Mouse (Mus musculus): ENCODE measurements around the gene Usp45. TPM values are rescaled to one million over a fixed set of nuclear protein-coding genes. Genes with fewer than 3 reads are reported as not detected.
A peak's percentile ranks its signal among the peaks of the same experiment; 100 is the strongest.
"Not testable (repeated sequence)": the region's sequence is repeated elsewhere in the genome, so short reads cannot be mapped to it uniquely, and the experiment has no call there.

Usp45 gene
- 6.4 and 7.1 TPM in 2 replicates for polyA plus RNA-seq (2012; rRNA removed)

DNA sequence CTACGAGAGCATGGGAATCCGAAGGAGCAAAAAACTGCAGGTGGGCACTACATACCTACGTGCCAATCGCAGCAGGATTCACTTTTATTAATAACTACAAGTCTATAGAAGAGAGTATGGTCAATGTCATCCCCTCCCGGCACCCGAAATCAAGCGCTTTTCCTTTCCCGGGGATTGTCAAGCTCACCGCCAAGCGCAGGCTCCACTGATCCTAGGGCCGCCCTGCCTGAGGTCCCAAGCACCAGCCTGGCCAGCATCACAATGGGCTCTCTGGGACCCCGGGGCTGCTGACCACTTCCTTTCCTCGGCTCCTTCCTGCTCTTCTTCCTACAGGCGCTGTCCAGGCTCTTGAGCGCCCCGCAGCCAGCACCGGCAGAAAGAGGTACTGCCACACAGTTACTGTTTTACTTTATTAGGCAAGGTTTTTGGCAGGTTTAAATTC is at the start of gene Usp45, which contains the start of gene Tstd3:
TSS of gene Usp45 (plus strand) at position 294 of the 442 bp plus-strand sequence.
TSS of gene Tstd3 (minus strand) at position 350 of the 442 bp plus-strand sequence.
- Histone ChIP-seq H3K4me3 (ENCODE audit: control insufficient read depth, low read depth, low read length) (peak within 1 kb of the TSS; percentile 95), H3K27ac (ENCODE audit: control insufficient read depth, insufficient read depth, low read depth, low read length) (0 out of 2 replicates have a peak within 1 kb of the TSS, but pooled peaks have one; percentile 12), H3K27me3 (ENCODE audit: control insufficient read depth, insufficient read depth, low read length) (no peaks in the 10 kb centered on the region), H3K4me1 (ENCODE audit: control insufficient read depth, insufficient read depth, low read length) (peaks cover 2% of the 10 kb centered on the region; the same call in 1 of the 2 replicates), H3K36me3 (ENCODE audit: control insufficient read depth, insufficient read depth, low read length) (no peaks in the 10 kb centered on the region)
- TF ChIP-seq CTCF (IDR thresholded peaks at IDR 0.05; ENCODE audit: control insufficient read depth, insufficient read depth, insufficient replicate concordance, low read depth, low read length) (peak; percentile 81), POLR2A (IDR thresholded peaks at IDR 0.05; ENCODE audit: control insufficient read depth, low read depth, low read length) (peak; percentile 58; the same call in 1 of the 2 replicates)

DNA sequence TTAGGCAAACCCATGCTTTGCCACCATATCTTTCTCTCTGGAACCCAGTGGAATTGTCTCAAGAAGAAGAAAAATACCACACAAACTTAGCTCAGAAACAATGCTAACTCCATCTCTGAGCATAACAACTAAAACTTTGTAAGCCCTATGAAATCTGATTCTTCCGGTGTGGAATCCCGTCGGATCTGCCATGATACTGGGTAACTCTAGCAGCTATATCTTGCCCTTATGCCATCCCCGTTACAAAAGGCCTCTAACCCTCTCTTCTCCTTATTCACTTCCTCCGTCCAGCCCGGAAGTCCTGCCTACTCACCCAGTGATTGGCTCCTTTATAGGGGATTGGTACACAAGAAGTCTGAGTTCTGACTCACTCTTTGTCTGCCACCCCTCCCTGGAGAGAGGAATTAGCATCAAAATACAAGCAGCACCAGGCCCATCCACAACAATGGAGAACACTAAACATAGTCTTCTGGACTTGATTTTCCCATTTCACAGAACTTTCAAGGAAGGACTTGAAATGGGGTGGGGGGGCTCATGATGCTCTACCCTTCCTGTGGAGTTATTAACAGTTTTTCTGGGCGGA is 44.1 kb upstream of the Usp45 start:
- Histone ChIP-seq H3K27me3 (ENCODE audit: control insufficient read depth, insufficient read depth, low read length) (no peaks in the 10 kb centered on the region), H3K4me3 (ENCODE audit: control insufficient read depth, low read depth, low read length) (no peak overlapping the region), H3K27ac (ENCODE audit: control insufficient read depth, insufficient read depth, low read depth, low read length) (no peak overlapping the region), H3K36me3 (ENCODE audit: control insufficient read depth, insufficient read depth, low read length) (no peaks in the 10 kb centered on the region), H3K4me1 (ENCODE audit: control insufficient read depth, insufficient read depth, low read length) (no peaks in the 10 kb centered on the region)
- TF ChIP-seq POLR2A (IDR thresholded peaks at IDR 0.05; ENCODE audit: control insufficient read depth, low read depth, low read length): no peak
- TF ChIP-seq CTCF (IDR thresholded peaks at IDR 0.05; ENCODE audit: control insufficient read depth, insufficient read depth, insufficient replicate concordance, low read depth, low read length): no peak

DNA sequence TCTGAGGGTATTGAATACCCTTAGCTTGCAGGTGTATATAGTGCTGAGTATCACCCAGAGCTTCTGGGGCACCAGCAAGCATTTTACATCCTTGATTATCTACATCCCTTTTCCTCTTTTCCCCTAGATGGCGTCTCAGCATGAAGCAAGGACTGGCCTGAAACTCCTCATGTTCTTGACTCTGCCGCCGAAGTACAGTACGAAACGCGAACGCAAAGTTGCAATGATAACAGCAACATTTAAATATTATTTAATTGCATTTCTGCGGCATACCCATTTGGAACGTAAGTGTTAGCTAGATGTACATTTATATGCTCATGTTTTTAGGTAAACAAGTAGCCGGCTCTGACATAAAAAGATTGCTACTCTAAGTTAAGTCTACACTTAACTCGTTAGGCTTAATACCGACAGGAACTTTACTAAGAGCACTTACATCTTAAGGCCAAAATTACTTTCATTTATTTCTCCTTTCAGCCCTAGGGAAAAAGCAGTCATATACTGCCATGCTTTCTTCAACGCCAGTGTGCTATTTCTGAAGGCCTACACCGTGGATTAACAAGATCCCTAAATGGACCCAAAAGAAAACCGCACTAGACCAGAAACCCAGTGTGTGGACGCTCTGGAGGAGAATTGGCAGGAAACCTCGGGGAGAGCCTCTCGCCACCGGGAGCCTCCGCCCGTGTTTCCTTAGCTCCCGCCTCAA is 39.9 kb upstream of the Usp45 start:
- TF ChIP-seq CTCF (IDR thresholded peaks at IDR 0.05; ENCODE audit: control insufficient read depth, insufficient read depth, insufficient replicate concordance, low read depth, low read length) (no peak), POLR2A (IDR thresholded peaks at IDR 0.05; ENCODE audit: control insufficient read depth, low read depth, low read length) (no peak)
- H3K27ac ChIP-seq (ENCODE audit: control insufficient read depth, insufficient read depth, low read depth, low read length): peak overlapping the region; percentile 82
- H3K27me3 ChIP-seq (ENCODE audit: control insufficient read depth, insufficient read depth, low read length): no peaks in the 10 kb centered on the region
- H3K4me3 ChIP-seq (ENCODE audit: control insufficient read depth, low read depth, low read length): peak overlapping the region; percentile 99
- no peaks in the 10 kb centered on the region for H3K36me3 ChIP-seq (ENCODE audit: control insufficient read depth, insufficient read depth, low read length)
- H3K4me1 ChIP-seq (ENCODE audit: control insufficient read depth, insufficient read depth, low read length): no peaks in the 10 kb centered on the region

DNA sequence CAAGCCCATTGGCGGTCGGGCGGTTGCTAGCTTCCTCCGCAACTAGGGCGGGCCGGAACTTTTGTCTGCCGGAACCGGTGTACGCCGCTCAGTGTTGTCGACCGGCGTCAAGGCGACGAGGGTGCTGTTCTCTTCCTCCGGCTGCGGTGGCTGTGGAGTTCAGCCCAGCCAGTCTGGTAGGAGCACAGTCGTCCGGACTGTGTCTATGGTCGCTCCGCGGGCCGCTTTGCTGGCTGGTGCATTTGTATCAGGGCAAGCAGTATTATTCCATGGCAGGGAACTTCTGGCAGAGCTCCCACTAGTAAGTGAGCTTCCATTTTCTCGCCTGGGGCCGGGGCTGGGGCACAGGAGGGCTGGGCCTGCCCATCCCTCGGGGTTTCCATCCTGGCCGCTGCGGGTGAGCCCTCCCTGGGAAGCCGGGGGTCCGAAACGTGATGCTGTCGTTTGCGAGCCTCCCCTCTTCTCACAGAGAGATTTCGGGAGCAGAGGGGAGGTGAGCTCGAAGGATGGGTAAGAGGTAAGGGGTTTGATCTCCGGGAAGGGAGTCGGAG is 39.3 kb upstream of the Usp45 start, which contains the start of gene Ccnc:
TSS of gene Ccnc (plus strand) at position 87 of the 551 bp plus-strand sequence.
- H3K27me3 ChIP-seq (ENCODE audit: control insufficient read depth, insufficient read depth, low read length): no peaks in the 10 kb centered on the region
- peak within 1 kb of the TSS; percentile 99 for H3K4me3 ChIP-seq (ENCODE audit: control insufficient read depth, low read depth, low read length)
- no peaks in the 10 kb centered on the region for H3K36me3 ChIP-seq (ENCODE audit: control insufficient read depth, insufficient read depth, low read length)
- peak within 1 kb of the TSS; percentile 82 for H3K27ac ChIP-seq (ENCODE audit: control insufficient read depth, insufficient read depth, low read depth, low read length)
- peak; percentile 98 for TF ChIP-seq POLR2A (IDR thresholded peaks at IDR 0.05; ENCODE audit: control insufficient read depth, low read depth, low read length)
- TF ChIP-seq CTCF (IDR thresholded peaks at IDR 0.05; ENCODE audit: control insufficient read depth, insufficient read depth, insufficient replicate concordance, low read depth, low read length): 0 out of 2 replicates have a peak, but pooled peaks have one; percentile 14
- no peaks in the 10 kb centered on the region for H3K4me1 ChIP-seq (ENCODE audit: control insufficient read depth, insufficient read depth, low read length)

DNA sequence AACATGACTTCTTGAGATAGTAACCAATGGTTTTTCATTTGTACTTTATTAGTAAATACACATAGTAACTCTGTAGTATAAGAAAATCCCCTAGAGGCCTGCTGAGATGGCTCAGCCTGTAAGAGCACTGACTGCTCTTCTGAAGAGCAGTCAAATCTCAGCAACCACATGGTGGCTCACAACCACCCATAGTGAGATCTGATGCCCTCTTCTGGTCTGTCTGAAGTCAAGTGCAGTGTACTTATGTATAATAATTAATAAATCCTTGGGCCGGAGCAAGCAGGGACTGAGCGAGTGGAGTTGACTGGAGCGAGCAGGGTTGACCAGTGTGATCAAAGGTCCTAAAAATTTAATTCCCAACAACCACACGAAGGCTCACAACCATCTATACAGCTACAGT is 27.8 kb upstream of the Usp45 start:
- Histone ChIP-seq H3K27ac (ENCODE audit: control insufficient read depth, insufficient read depth, low read depth, low read length) (no peak overlapping the region), H3K4me1 (ENCODE audit: control insufficient read depth, insufficient read depth, low read length) (no peaks in the 10 kb centered on the region), H3K36me3 (ENCODE audit: control insufficient read depth, insufficient read depth, low read length) (no peaks in the 10 kb centered on the region; the same call in 1 of the 2 replicates), H3K27me3 (ENCODE audit: control insufficient read depth, insufficient read depth, low read length) (no peaks in the 10 kb centered on the region), H3K4me3 (ENCODE audit: control insufficient read depth, low read depth, low read length) (no peak overlapping the region)
- TF ChIP-seq CTCF (IDR thresholded peaks at IDR 0.05; ENCODE audit: control insufficient read depth, insufficient read depth, insufficient replicate concordance, low read depth, low read length): no peak
- no peak for TF ChIP-seq POLR2A (IDR thresholded peaks at IDR 0.05; ENCODE audit: control insufficient read depth, low read depth, low read length)

DNA sequence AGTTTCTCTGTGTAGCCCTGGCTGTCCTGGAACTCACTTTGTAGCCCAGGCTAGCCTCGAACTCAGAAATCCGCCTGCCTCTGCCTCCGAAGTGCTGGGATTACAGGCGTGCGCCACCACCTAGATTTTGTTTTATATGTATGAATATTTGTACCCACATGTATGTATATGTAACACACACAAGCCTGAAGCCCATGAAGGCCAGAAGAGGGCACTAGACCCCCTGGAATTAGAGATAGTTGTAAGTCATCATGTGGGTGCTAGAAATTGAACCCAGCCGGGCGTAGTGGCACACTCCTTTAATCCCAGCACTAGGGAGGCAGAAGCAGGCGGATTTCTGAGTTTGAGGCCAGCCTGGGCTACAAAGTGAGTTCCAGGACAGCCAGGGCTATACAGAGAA is 22.8 kb upstream of the Usp45 start:
- not testable (repeated sequence) for H3K4me1 ChIP-seq (ENCODE audit: control insufficient read depth, insufficient read depth, low read length); H3K36me3 ChIP-seq (ENCODE audit: control insufficient read depth, insufficient read depth, low read length); H3K4me3 ChIP-seq (ENCODE audit: control insufficient read depth, low read depth, low read length); H3K27ac ChIP-seq (ENCODE audit: control insufficient read depth, insufficient read depth, low read depth, low read length); H3K27me3 ChIP-seq (ENCODE audit: control insufficient read depth, insufficient read depth, low read length)

DNA sequence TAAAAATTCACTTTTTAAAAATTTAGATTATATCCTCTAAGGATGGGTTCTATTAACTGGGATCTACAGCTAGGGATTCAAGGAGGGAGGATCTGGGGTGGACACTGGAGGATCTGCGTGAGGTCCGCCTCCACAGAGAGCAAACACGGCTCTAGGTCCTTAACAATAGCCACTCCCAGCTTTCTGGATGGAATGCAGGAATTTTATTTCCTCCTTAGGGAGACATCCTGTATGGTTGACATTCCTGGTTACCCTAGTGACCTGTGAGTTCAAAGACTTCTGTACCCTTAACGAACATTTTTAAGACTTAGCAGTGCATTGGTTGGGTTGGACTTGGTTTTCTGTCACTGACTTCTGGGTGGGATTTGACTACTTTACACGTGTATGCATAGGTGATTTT is 21.2 kb upstream of the Usp45 start:
- H3K4me3 ChIP-seq (ENCODE audit: control insufficient read depth, low read depth, low read length): no peak overlapping the region
- H3K27ac ChIP-seq (ENCODE audit: control insufficient read depth, insufficient read depth, low read depth, low read length): no peak overlapping the region
- H3K36me3 ChIP-seq (ENCODE audit: control insufficient read depth, insufficient read depth, low read length): no peaks in the 10 kb centered on the region

More for the DNA sequence above, 21.2 kb upstream of the Usp45 start:
- Histone ChIP-seq H3K27me3 (ENCODE audit: control insufficient read depth, insufficient read depth, low read length) (no peaks in the 10 kb centered on the region), H3K4me1 (ENCODE audit: control insufficient read depth, insufficient read depth, low read length) (no peaks in the 10 kb centered on the region)
- TF ChIP-seq CTCF (IDR thresholded peaks at IDR 0.05; ENCODE audit: control insufficient read depth, insufficient read depth, insufficient replicate concordance, low read depth, low read length): no peak
- no peak for TF ChIP-seq POLR2A (IDR thresholded peaks at IDR 0.05; ENCODE audit: control insufficient read depth, low read depth, low read length)

All from testis, adult 2 months (tissue).